Mouse (Mus musculus) liver, embryonic 14.5 days (tissue): ENCODE results near the gene Tbc1d14. TPM values are rescaled to one million over a fixed set of nuclear protein-coding genes. Genes with fewer than 3 reads are reported as not detected.

Experiments
- ATAC-seq: fragments of 200-750 bp; cut with Nextera tagmentation; 2 replicates; pipeline ENCODE4 v1.8.0; 2017; ENCODE audit warnings: moderate number of reproducible peaks, mild to moderate bottlenecking, moderate library complexity; ENCODE audit not compliant: insufficient read depth
- DNase-seq, 3 experiments: peaks; one replicate each; pipeline ENCODE4 v3.0.0-alpha.2; 2012 to 2013; ENCODE audit warnings: low read depth in 3 of 3, low spot score in 3 of 3
- H3K27ac ChIP-seq: fragments of 300-500 bp; sonication (generic); 2 replicates; pipeline ENCODE4 v1.5.1; 2014; ENCODE audit warnings: moderate library complexity, mild to moderate bottlenecking, control low read depth, inconsistent platforms
- H3K27me3 ChIP-seq: fragments of 300-500 bp; sonication (generic); 2 replicates; pipeline ENCODE4 v1.6.1; 2014; ENCODE audit warnings: mild to moderate bottlenecking, low read length, moderate library complexity; ENCODE audit not compliant: control insufficient read depth, insufficient read depth
- H3K36me3 ChIP-seq: fragments of 300-500 bp; sonication (generic); replicated peaks from 2 replicates; pipeline ENCODE4 v1.6.1; 2014; ENCODE audit warnings: low read depth; ENCODE audit not compliant: control insufficient read depth, insufficient read depth
- H3K4me1 ChIP-seq, 2 experiments: fragments of 200-500 bp in 1 of 2; fragments of 300-500 bp in 1 of 2; sonication (generic) in 1 of 2; replicated peaks; 2 replicates each; pipeline ENCODE4 v1.6.1; 2012 to 2014; ENCODE audit warnings: antibody characterized with exemption in 1 of 2, inconsistent platforms in 1 of 2, low read length in 1 of 2; ENCODE audit not compliant: control insufficient read depth in 2 of 2, insufficient read depth in 2 of 2
- H3K4me2 ChIP-seq: fragments of 300-500 bp; sonication (generic); 2 replicates; pipeline ENCODE4 v1.6.1; 2014; ENCODE audit warnings: low read depth, mild to moderate bottlenecking, control low read depth, moderate library complexity
- H3K4me3 ChIP-seq, 2 experiments: fragments of 200-500 bp in 1 of 2; fragments of 300-500 bp in 1 of 2; sonication (generic) in 1 of 2; 2 replicates each; pipeline ENCODE4 v1.5.1; 2012 to 2014; ENCODE audit warnings: low read depth in 2 of 2, low read length in 2 of 2, mild to moderate bottlenecking in 2 of 2, control low read depth in 1 of 2, inconsistent platforms in 1 of 2, moderate library complexity in 1 of 2; ENCODE audit not compliant: insufficient read depth in 1 of 2
- H3K9ac ChIP-seq: fragments of 300-500 bp; sonication (generic); replicated peaks from 2 replicates; pipeline ENCODE4 v1.6.1; 2014; ENCODE audit warnings: mild to moderate bottlenecking, control low read depth, moderate library complexity
- H3K9me3 ChIP-seq: fragments of 300-500 bp; sonication (generic); 2 replicates; pipeline ENCODE4 v1.6.1; 2016; ENCODE audit warnings: low read length, mixed read lengths; ENCODE audit not compliant: control insufficient read depth
- CTCF ChIP-seq: IDR thresholded peaks from 2 replicates; pipeline ENCODE4 v1.5.1; 2016; ENCODE audit warnings: antibody characterized with exemption, low read depth, control low read depth
- EP300 ChIP-seq: IDR thresholded peaks from 2 replicates; pipeline ENCODE4 v1.6.1; 2016; ENCODE audit warnings: antibody characterized with exemption, low read depth
- WGBS: fragments of 180-500 bp; shearing (Covaris S2); extraction: QIAGEN DNeasy Blood & Tissue Kit; methylation state at CpG from one replicate; pipeline ENCODE4 v1.1.7; 2014; ENCODE audit not compliant: insufficient replicate concordance; 5-methylcytosine and 5-hydroxymethylcytosine counted together
- polyA plus RNA-seq, 2 experiments: library from polyadenylated mRNA; depleted of rRNA in 1 of 2; stranded (reverse) in 1 of 2; unstranded in 1 of 2; fragments of >200 nt; fragmentation: Nextera tagmentation in 1 of 2; extraction: Ambion mirVana in 1 of 2; gene quantifications; 2 replicates each; pipeline versions ENCODE4 v1.2.1 to v1.2.3; 2012 to 2014

Gene Tbc1d14
- polyA plus RNA-seq, 2 experiments, result 6.8 to 8.2 TPM

GRCm38 (mm10) chr5:36561509-36561908, 31.6 kb downstream of the Tbc1d14 start:
- no peak for DNase-seq
- WGBS, result 71% methylated on average over 4 of the region's 4 CpGs
- ATAC-seq, result no peak
- Histone ChIP-seq H3K9me3 (no peaks in the 10 kb centered on the region), H3K36me3 (no peaks in the 10 kb centered on the region), H3K9ac (no peak overlapping the region), H3K4me2 (no peak overlapping the region), H3K4me1 (peaks cover 0 to 46% of the 10 kb centered on the region in 2 experiments; a peak in 3 of 4 replicates), H3K4me3 (no peak overlapping the region), H3K27ac (no peak overlapping the region), H3K27me3 (no peaks in the 10 kb centered on the region)
- TF ChIP-seq EP300 (no peak), CTCF (no peak)

- Histone ChIP-seq H3K9ac (no peak overlapping the region), H3K36me3 (no peaks in the 10 kb centered on the region), H3K4me2 (no peak overlapping the region), H3K9me3 (no peaks in the 10 kb centered on the region), H3K4me1 (peaks cover 0 to 46% of the 10 kb centered on the region in 2 experiments; a peak in 3 of 4 replicates), H3K27ac (no peak overlapping the region), H3K4me3 (no peak overlapping the region), H3K27me3 (no peaks in the 10 kb centered on the region)
- no peak for TF ChIP-seq CTCF
- TF ChIP-seq EP300, result no peak
- ATAC-seq (no peak), DNase-seq (no peak)
- WGBS, result 73% methylated on average over 4 of the region's 4 CpGs
Measured at GRCm38 (mm10) chr5:36560490-36560889, 32.6 kb downstream of the Tbc1d14 start.

DNA sequence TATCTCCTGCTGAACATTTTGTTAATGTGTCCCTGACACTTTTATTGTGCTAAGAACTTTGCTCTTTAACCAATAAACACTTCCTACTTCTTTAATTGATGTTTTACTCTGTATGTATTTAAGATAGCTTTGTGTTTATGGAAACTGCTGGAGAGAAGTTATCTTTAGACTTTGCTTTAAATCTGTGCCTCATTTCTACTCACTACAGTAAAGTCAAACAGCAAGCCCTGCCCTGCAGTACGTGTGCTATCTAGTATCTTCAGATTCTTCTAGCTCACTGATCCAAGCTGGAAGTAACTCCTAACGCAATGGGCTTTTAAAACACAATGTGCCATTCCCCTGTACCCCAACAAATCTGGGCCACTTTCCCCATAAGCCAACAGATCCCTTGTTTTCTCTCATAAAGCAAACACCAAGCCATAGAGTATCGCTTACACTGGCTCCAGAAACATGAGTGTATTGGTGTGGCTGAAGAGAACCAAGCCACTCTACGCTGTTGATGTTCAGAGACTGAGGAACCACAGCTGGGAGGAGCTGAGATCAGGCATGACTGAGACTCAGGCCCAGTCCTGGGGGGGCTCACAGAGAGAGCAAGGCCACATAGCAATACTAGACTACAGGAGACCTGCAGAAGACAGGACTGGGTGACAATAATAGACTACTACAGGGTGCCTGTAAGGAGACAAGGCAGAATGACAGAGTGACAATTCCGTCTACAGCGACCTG, 33.4 kb downstream of the Tbc1d14 start:
- WGBS, result 65% methylated on average over 6 of the region's 6 CpGs
- DNase-seq (no peak), ATAC-seq (no peak)
- Histone ChIP-seq H3K9me3 (no peaks in the 10 kb centered on the region), H3K27me3 (no peaks in the 10 kb centered on the region), H3K4me3 (no peak overlapping the region), H3K4me1 (peaks cover 0 to 43% of the 10 kb centered on the region in 2 experiments; a peak in 3 of 4 replicates), H3K27ac (no peak overlapping the region), H3K4me2 (no peak overlapping the region), H3K9ac (no peak overlapping the region), H3K36me3 (no peaks in the 10 kb centered on the region)
- no peak for TF ChIP-seq EP300
- TF ChIP-seq CTCF, result no peak

DNA sequence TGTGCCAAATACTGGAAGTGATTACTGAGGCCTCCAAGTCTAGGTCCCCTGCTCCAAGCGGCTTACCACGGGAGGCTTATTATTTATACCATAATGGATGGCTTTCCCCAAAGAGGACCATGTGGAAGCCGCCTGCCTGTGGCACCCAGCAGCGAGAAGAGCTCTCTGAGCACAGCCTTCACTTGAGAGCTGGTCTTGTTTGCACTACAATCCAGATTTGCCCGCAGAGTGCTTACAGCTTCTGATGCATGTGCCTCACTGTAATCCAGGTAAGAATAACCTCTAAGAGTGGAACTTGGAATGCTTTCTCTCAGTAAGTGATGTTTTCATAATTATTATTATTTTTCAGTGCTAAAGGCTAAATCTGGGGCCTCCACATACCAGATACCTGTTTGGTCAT, 34.0 kb downstream of the Tbc1d14 start:
- Histone ChIP-seq H3K9me3 (no peaks in the 10 kb centered on the region), H3K4me1 (peaks cover 0 to 42% of the 10 kb centered on the region in 2 experiments; a peak in 3 of 4 replicates)

DNA sequence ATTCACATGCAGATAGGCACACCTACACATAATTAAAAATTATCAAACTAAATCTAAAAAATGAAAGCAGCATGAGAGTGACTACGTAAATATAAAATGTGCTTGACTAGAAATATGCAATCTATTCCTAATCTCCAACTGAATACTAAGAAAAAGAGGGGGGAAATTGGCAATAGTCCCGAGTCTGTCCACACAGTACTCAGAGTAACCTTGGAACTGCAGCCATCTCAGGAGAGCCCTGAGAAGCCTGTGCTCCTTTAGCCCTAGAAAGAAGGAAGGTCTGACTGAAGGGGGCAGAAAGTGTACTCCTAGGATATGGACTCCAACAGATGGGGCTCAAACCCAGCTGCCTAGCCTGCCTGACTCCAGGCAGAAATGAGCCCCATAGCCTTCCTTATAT, 34.5 kb downstream of the Tbc1d14 start:
- Histone ChIP-seq H3K4me2 (no peak overlapping the region), H3K36me3 (no peaks in the 10 kb centered on the region), H3K27me3 (no peaks in the 10 kb centered on the region), H3K9me3 (no peaks in the 10 kb centered on the region), H3K4me1 (peaks cover 0 to 36% of the 10 kb centered on the region in 2 experiments; a peak in 3 of 4 replicates), H3K4me3 (no peak overlapping the region), H3K9ac (no peak overlapping the region), H3K27ac (no peak overlapping the region)
- ATAC-seq (no peak), DNase-seq (no peak)
- TF ChIP-seq EP300, result no peak
- no peak for TF ChIP-seq CTCF
- WGBS, result 78% methylated on average over 2 of the region's 2 CpGs

More for the DNA sequence above, 34.0 kb downstream of the Tbc1d14 start:
- Histone ChIP-seq H3K4me2 (no peak overlapping the region), H3K27ac (no peak overlapping the region), H3K27me3 (no peaks in the 10 kb centered on the region), H3K9ac (no peak overlapping the region), H3K4me3 (no peak overlapping the region), H3K36me3 (no peaks in the 10 kb centered on the region)
- ATAC-seq (no peak), DNase-seq (no peak)
- WGBS, result 78% methylated on average over 5 of the region's 5 CpGs
- TF ChIP-seq EP300, result no peak
- TF ChIP-seq CTCF, result no peak
